Mouse (Mus musculus) naive thymus-derived CD4-positive, alpha-beta T cell, adult 2 months (primary cell): ENCODE data around the gene Ppia.
"Not testable (repeated sequence)": the region's sequence is repeated elsewhere in the genome, so short reads cannot be mapped to it uniquely, and the experiment has no call there.

ENCODE experiments used
- DNase-seq: peaks from one replicate; pipeline ENCODE4 v3.0.0-alpha.2; 2011; ENCODE audit warnings: low read depth

Gene Ppia

GRCm38 (mm10) chr11:6442566-6442965 is 27.3 kb downstream of the Ppia start:
- no peak for DNase-seq

- no peak for DNase-seq
Measured at GRCm38 (mm10) chr11:6443102-6443501, 27.9 kb downstream of the Ppia start.

GRCm38 (mm10) chr11:6443727-6444076 is 28.5 kb downstream of the Ppia start:
- no peak for DNase-seq

- DNase-seq = peak; percentile 99
Measured at GRCm38 (mm10) chr11:6444077-6444853, 29.0 kb downstream of the Ppia start, which contains the start of gene H2afv. Gene H2afv (minus strand): TSS chr11:6444443.

GRCm38 (mm10) chr11:6445441-6445840 is 30.2 kb downstream of the Ppia start:
- DNase-seq = no peak

GRCm38 (mm10) chr11:6445951-6446350 is 30.7 kb downstream of the Ppia start:
- DNase-seq = no peak

- DNase-seq = no peak
Measured at GRCm38 (mm10) chr11:6447493-6447892, 32.2 kb downstream of the Ppia start.

GRCm38 (mm10) chr11:6448155-6448554 is 32.9 kb downstream of the Ppia start:
- DNase-seq = not testable (repeated sequence)

- DNase-seq = no peak
Measured at GRCm38 (mm10) chr11:6456083-6456482, 40.8 kb downstream of the Ppia start.

GRCm38 (mm10) chr11:6463159-6463837 is 48.1 kb downstream of the Ppia start:
- DNase-seq = no peak

GRCm38 (mm10) chr11:6465122-6465521 is 49.9 kb downstream of the Ppia start:
- peak; percentile 92 for DNase-seq

- no peak for DNase-seq
Measured at GRCm38 (mm10) chr11:6468541-6468940, 53.3 kb downstream of the Ppia start.
